Mouse (Mus musculus) G1E-ER4 (cell line): ENCODE results near the gene Mmp28. TPM values are rescaled to one million over a fixed set of nuclear protein-coding genes. Genes with fewer than 3 reads are reported as not detected.

Experiments
- GATA1 ChIP-seq: IDR thresholded peaks from one replicate; pipeline ENCODE4 v1.8.0; 2012; ENCODE audit warnings: low read length, inconsistent platforms
- polyA plus RNA-seq: library from polyadenylated mRNA; stranded (reverse); fragments of >175 nt; gene quantifications from 2 replicates; pipeline ENCODE4 v1.2.3, GENCODE M21; 2012

The Mmp28 gene
- polyA plus RNA-seq, 1 experiment, result not detected

DNA sequence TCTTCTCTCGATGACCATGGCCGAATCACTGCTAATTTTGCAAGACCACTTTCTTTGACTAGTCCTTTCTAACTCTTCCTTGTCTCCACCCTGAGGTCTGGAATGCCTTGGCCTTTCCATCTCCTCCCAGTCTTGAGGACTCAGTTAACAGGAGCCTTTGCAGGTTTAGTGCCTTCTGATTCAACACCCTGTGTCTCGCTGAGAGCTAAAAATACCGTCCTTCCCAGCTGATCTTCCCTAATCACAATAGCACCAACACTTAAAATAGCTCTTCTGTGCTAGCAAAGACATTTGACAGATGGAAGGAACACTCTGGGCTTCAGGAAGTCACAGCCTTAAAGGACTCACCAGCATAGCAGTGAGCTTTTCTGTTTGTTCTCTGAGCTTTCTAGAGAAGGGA lies 69.8 kb downstream of the Mmp28 start:
- TF ChIP-seq GATA1, result no peak

Other genes with a start within 250 kb of the Mmp28 start
- gene Slfn14, start 176.3 kb downstream of the Mmp28 start, polyA plus RNA-seq, result 0.02 TPM in 2 replicates
- 14.0 and 19.2 TPM in 2 replicates for gene Ap2b1, start 164.0 kb downstream of the Mmp28 start, polyA plus RNA-seq
- 3.4 and 5.4 TPM in 2 replicates for gene Pex12, start 160.5 kb downstream of the Mmp28 start, polyA plus RNA-seq
- gene Rasl10b, start 53.9 kb downstream of the Mmp28 start, polyA plus RNA-seq, result 0.16 and 0.17 TPM in 2 replicates
- not detected in 2 replicates for gene Gas2l2, start 33.6 kb downstream of the Mmp28 start, polyA plus RNA-seq
- gene 1700020L24Rik, start 25.4 kb downstream of the Mmp28 start, polyA plus RNA-seq, result not detected in 2 replicates
- 56.0 and 73.0 TPM in 2 replicates for gene Taf15, start 10.0 kb upstream of the Mmp28 start, polyA plus RNA-seq
- not detected in 2 replicates for gene Heatr9, start 59.1 kb upstream of the Mmp28 start, polyA plus RNA-seq
- gene Ccl5, start 67.4 kb upstream of the Mmp28 start, polyA plus RNA-seq, result not detected in 2 replicates
- gene Ccl9, start 115.6 kb upstream of the Mmp28 start, polyA plus RNA-seq, result not detected in 2 replicates
- not detected in 2 replicates for gene Ccl6, start 130.0 kb upstream of the Mmp28 start, polyA plus RNA-seq
- not detected in 2 replicates for gene Rpl9-ps1, start 182.6 kb upstream of the Mmp28 start, polyA plus RNA-seq
- gene Ccl3, start 186.3 kb upstream of the Mmp28 start, polyA plus RNA-seq, result not detected in 2 replicates
- gene Ccl4, start 199.5 kb upstream of the Mmp28 start, polyA plus RNA-seq, result not detected in 2 replicates
- not detected in 2 replicates for gene Wfdc17, start 240.9 kb upstream of the Mmp28 start, polyA plus RNA-seq
- gene Wfdc18, start 245.9 kb upstream of the Mmp28 start, polyA plus RNA-seq, result not detected in 2 replicates